In genomic region chr4:128728431-128728851, GRCm38 (mm10) we compare ENCODE assay signal across 8 mouse cellular contexts. TPM values are rescaled to one million over a fixed set of nuclear protein-coding genes. Genes with fewer than 3 reads are reported as not detected.
DNase-seq lines count a peak whose midpoint lies in the region; ATAC-seq and TF ChIP-seq lines count a peak whose summit lies in the region.

No protein-coding gene starts in this region.

- H3K4me2 ChIP-seq in limb, embryonic 15.5 days: peak overlapping the region; percentile 60
- peak overlapping the region; percentile 73 for H3K4me2 ChIP-seq in stomach, embryonic 15.5 days

- H3K36me3 ChIP-seq in heart, adult 2 months (ENCODE audit: control insufficient read depth, insufficient read depth, low read length): peaks cover 12% of the 10 kb centered on the region
- H3K36me3 ChIP-seq in erythroblast, embryonic 14.5 days (ENCODE audit: control insufficient read depth): peaks cover 34% of the 10 kb centered on the region
- peaks cover 7% of the 10 kb centered on the region; the same call in 1 of the 2 replicates for H3K36me3 ChIP-seq in limb, embryonic 15.5 days
- no peaks in the 10 kb centered on the region for H3K36me3 ChIP-seq in stomach, embryonic 15.5 days

- intact Hi-C loops in heart, adult 2 months (cut with DNase I): loop anchor here (2.0 to 5.0 kb wide), 2 partner anchors 49 to 156 kb away; no protein-coding TSS in a partner anchor

- TF ChIP-seq EP300 in heart, adult 2 months (IDR thresholded peaks at IDR 0.05; ENCODE audit: insufficient read depth, low read depth, low read length): no peak

- no peaks in the 10 kb centered on the region for H3K27me3 ChIP-seq in heart, adult 2 months (ENCODE audit: control insufficient read depth, insufficient read depth, low read length)
- H3K27me3 ChIP-seq in erythroblast, embryonic 14.5 days (ENCODE audit: control insufficient read depth): no peaks in the 10 kb centered on the region; the same call in 1 of the 2 replicates
- H3K27me3 ChIP-seq in limb, embryonic 15.5 days: no peaks in the 10 kb centered on the region
- H3K27me3 ChIP-seq in stomach, embryonic 15.5 days (replicated peaks): no peaks in the 10 kb centered on the region

- H3K9ac ChIP-seq in heart, adult 2 months (ENCODE audit: low read depth, low read length): peak overlapping the region; percentile 92
- H3K9ac ChIP-seq in limb, embryonic 15.5 days: peak overlapping the region; percentile 99
- H3K9ac ChIP-seq in stomach, embryonic 15.5 days: peak overlapping the region; percentile 94; the same call in 1 of the 2 replicates

- WGBS in heart, adult 2 months: under 1% methylated on average over 5 of the region's 5 CpGs
- WGBS in limb, embryonic 15.5 days: 0% methylated on average over 5 of the region's 5 CpGs
- 1% methylated on average over 5 of the region's 5 CpGs for WGBS in stomach, embryonic 15.5 days

- peak overlapping the region; percentile 90 for H3K4me3 ChIP-seq in heart, adult 2 months
- H3K4me3 ChIP-seq in erythroblast, embryonic 14.5 days (replicated peaks): peak overlapping the region; percentile 86
- peak overlapping the region; percentile 96 for H3K4me3 ChIP-seq in limb, embryonic 15.5 days
- peak overlapping the region; percentile 96 for H3K4me3 ChIP-seq in stomach, embryonic 15.5 days (replicated peaks)

- DNase-seq in heart, adult 2 months: no peak
- no peak for DNase-seq in heart, adult 9 months (ENCODE audit: low spot score in 2 of 2)
- peak; percentile 44 for DNase-seq in CD4-positive, CD25-positive, alpha-beta regulatory T cell, adult 2 months (ENCODE audit: low read depth, low spot score)
- no peak for DNase-seq in right cerebral cortex, adult 18-20 months
- DNase-seq in urinary bladder, adult 2 months (ENCODE audit: low spot score): no peak

- no peaks in the 10 kb centered on the region for H3K9me3 ChIP-seq in erythroblast, embryonic 14.5 days (ENCODE audit: control insufficient read depth, low read length)
- no peaks in the 10 kb centered on the region for H3K9me3 ChIP-seq in limb, embryonic 15.5 days
- no peaks in the 10 kb centered on the region for H3K9me3 ChIP-seq in stomach, embryonic 15.5 days

- TF ChIP-seq POLR2A in heart, adult 2 months (IDR thresholded peaks at IDR 0.05; ENCODE audit: insufficient read depth, low read depth, low read length): no peak

- peak overlapping the region; percentile 90 for H3K27ac ChIP-seq in heart, adult 2 months
- H3K27ac ChIP-seq in limb, embryonic 15.5 days: peak overlapping the region; percentile 91; the same call in 1 of the 2 replicates
- H3K27ac ChIP-seq in stomach, embryonic 15.5 days: peak overlapping the region; percentile 92

- H3K79me2 ChIP-seq in heart, adult 2 months (replicated peaks; ENCODE audit: control insufficient read depth, insufficient read depth, low read length): peaks cover 2% of the 10 kb centered on the region; the same call in 1 of the 2 replicates

- ATAC-seq in limb, embryonic 15.5 days (ENCODE audit: insufficient number of reproducible peaks, low FRiP score, low TSS enrichment, low read depth): no peak
- no peak for ATAC-seq in stomach, embryonic 15.5 days (ENCODE audit: insufficient read depth, low FRiP score, low read depth)

- H3K4me1 ChIP-seq in heart, adult 2 months (ENCODE audit: control insufficient read depth, insufficient read depth, low read length): peaks cover 18% of the 10 kb centered on the region
- peaks cover 39% of the 10 kb centered on the region for H3K4me1 ChIP-seq in erythroblast, embryonic 14.5 days (ENCODE audit: control insufficient read depth)
- peaks cover 56% of the 10 kb centered on the region for H3K4me1 ChIP-seq in limb, embryonic 15.5 days
- H3K4me1 ChIP-seq in stomach, embryonic 15.5 days: peaks cover 32% of the 10 kb centered on the region

- TF ChIP-seq CTCF in heart, adult 2 months (IDR thresholded peaks at IDR 0.05): no peak

RNA-seq across cellular contexts. Expression of gene A3galt2, which starts 26.7 kb away (rescaled TPM):
- under 1 TPM; 0.08 to 0.16 TPM for total RNA-seq in heart, adult 2 months (2021)
- 0.15 and 0.37 TPM in 2 replicates for polyA plus RNA-seq in heart, adult 2 months (2012; rRNA removed)
- not detected in 2 replicates for polyA plus RNA-seq in erythroblast, embryonic 14.5 days (2012)
- polyA plus RNA-seq in limb, embryonic 15.5 days (2015; fragmentation: Nextera tagmentation; extraction: Ambion mirVana): 0.24 and 0.25 TPM in 2 replicates
- polyA plus RNA-seq in stomach, embryonic 15.5 days (2015; fragmentation: Nextera tagmentation; extraction: Ambion mirVana): 0.09 and 0.14 TPM in 2 replicates
- polyA plus RNA-seq in urinary bladder, adult 2 months (2012; rRNA removed): 0.28 and 0.33 TPM in 2 replicates
